Comparison of ENCODE assay signal across 8 mouse cellular contexts in genomic region chr9:36832529-36832928, GRCm38 (mm10). TPM values are rescaled to one million over a fixed set of nuclear protein-coding genes. Genes with fewer than 3 reads are reported as not detected.
DNase-seq lines count a peak whose midpoint lies in the region; ATAC-seq and TF ChIP-seq lines count a peak whose summit lies in the region.

No protein-coding gene starts in this region.

- H3K4me3 ChIP-seq in embryonic fibroblast, embryonic 13.5 days (ENCODE audit: insufficient read depth, low read length), result peak overlapping the region; percentile 68
- peak overlapping the region; percentile 64 for H3K4me3 ChIP-seq in heart, embryonic 10.5 days
- H3K4me3 ChIP-seq in limb, embryonic 11.5 days (ENCODE audit: low read depth, low read length), result peak overlapping the region; percentile 38
- H3K4me3 ChIP-seq in midbrain, embryonic 13.5 days (replicated peaks), result peak overlapping the region; percentile 66
- peak overlapping the region; percentile 42 for H3K4me3 ChIP-seq in stomach, embryonic 15.5 days (replicated peaks)

- no peaks in the 10 kb centered on the region for H3K4me1 ChIP-seq in embryonic fibroblast, embryonic 13.5 days (ENCODE audit: control insufficient read depth, insufficient read depth, low read length)
- peaks cover 13% of the 10 kb centered on the region for H3K4me1 ChIP-seq in heart, embryonic 10.5 days
- H3K4me1 ChIP-seq in limb, embryonic 11.5 days (ENCODE audit: control insufficient read depth, insufficient read depth, low read length), result peaks cover 4% of the 10 kb centered on the region; the same call in 1 of the 2 replicates
- H3K4me1 ChIP-seq in midbrain, embryonic 13.5 days (replicated peaks), result peaks cover 38% of the 10 kb centered on the region
- peaks cover 7% of the 10 kb centered on the region for H3K4me1 ChIP-seq in stomach, embryonic 15.5 days

- WGBS in heart, embryonic 10.5 days, result under 1% methylated on average over 32 of the region's 32 CpGs
- WGBS in limb, embryonic 11.5 days, result under 1% methylated on average over 32 of the region's 32 CpGs
- under 1% methylated on average over 31 of the region's 32 CpGs for WGBS in midbrain, embryonic 13.5 days
- under 1% methylated on average over 32 of the region's 32 CpGs for WGBS in stomach, embryonic 15.5 days

- peak; percentile 84 for ATAC-seq in limb, embryonic 11.5 days (ENCODE audit: insufficient number of reproducible peaks, low FRiP score, low TSS enrichment, low read depth)
- peak; percentile 93 for ATAC-seq in midbrain, embryonic 13.5 days
- ATAC-seq in stomach, embryonic 15.5 days (ENCODE audit: insufficient read depth, low FRiP score, low read depth), result peak; percentile 86

- peak overlapping the region; percentile 83 for H3K4me2 ChIP-seq in limb, embryonic 11.5 days (ENCODE audit: low read depth, severe bottlenecking)
- peak overlapping the region; percentile 76 for H3K4me2 ChIP-seq in midbrain, embryonic 13.5 days (replicated peaks)
- peak overlapping the region; percentile 68 for H3K4me2 ChIP-seq in stomach, embryonic 15.5 days

- H3K27me3 ChIP-seq in heart, embryonic 10.5 days (ENCODE audit: insufficient read depth, poor library complexity, severe bottlenecking), result peaks cover 17% of the 10 kb centered on the region
- H3K27me3 ChIP-seq in limb, embryonic 11.5 days (ENCODE audit: control insufficient read depth, insufficient read depth, low read length), result peaks cover 5% of the 10 kb centered on the region
- H3K27me3 ChIP-seq in midbrain, embryonic 13.5 days, result no peaks in the 10 kb centered on the region
- H3K27me3 ChIP-seq in stomach, embryonic 15.5 days (replicated peaks), result 0 out of 2 replicates have a peak, but pooled peaks cover 3% of the 10 kb centered on the region

- no peak for TF ChIP-seq CTCF in embryonic fibroblast, embryonic 13.5 days (IDR thresholded peaks at IDR 0.05; ENCODE audit: borderline replicate concordance, insufficient read depth, low read length)

- no peaks in the 10 kb centered on the region for H3K36me3 ChIP-seq in heart, embryonic 10.5 days
- H3K36me3 ChIP-seq in limb, embryonic 11.5 days (ENCODE audit: control insufficient read depth, insufficient read depth, low read length), result no peaks in the 10 kb centered on the region
- H3K36me3 ChIP-seq in midbrain, embryonic 13.5 days, result peaks cover 8% of the 10 kb centered on the region
- H3K36me3 ChIP-seq in stomach, embryonic 15.5 days, result no peaks in the 10 kb centered on the region

- H3K27ac ChIP-seq in embryonic fibroblast, embryonic 13.5 days (ENCODE audit: insufficient read depth, low read length), result peak overlapping the region; percentile 22; the same call in 1 of the 2 replicates
- H3K27ac ChIP-seq in heart, embryonic 10.5 days, result peak overlapping the region; percentile 44; the same call in 1 of the 2 replicates
- no peak overlapping the region for H3K27ac ChIP-seq in limb, embryonic 11.5 days (replicated peaks; ENCODE audit: low read depth, low read length)
- peak overlapping the region; percentile 94 for H3K27ac ChIP-seq in midbrain, embryonic 13.5 days
- H3K27ac ChIP-seq in stomach, embryonic 15.5 days, result no peak overlapping the region

- H3K9me3 ChIP-seq in heart, embryonic 10.5 days, result no peaks in the 10 kb centered on the region
- H3K9me3 ChIP-seq in limb, embryonic 11.5 days (ENCODE audit: control insufficient read depth, low read length), result no peaks in the 10 kb centered on the region
- H3K9me3 ChIP-seq in midbrain, embryonic 13.5 days, result no peaks in the 10 kb centered on the region
- H3K9me3 ChIP-seq in stomach, embryonic 15.5 days, result no peaks in the 10 kb centered on the region

- peak; percentile 60 for DNase-seq in thymus, postnatal 4 days
- DNase-seq in thymus, adult 18-20 months, result no peak
- peak; percentile 82 for DNase-seq in heart, embryonic 10.5 days (ENCODE audit: low spot score)
- DNase-seq in kidney, adult 9 months, result peak; percentile 28
- peak; percentile 78 for DNase-seq in limb, embryonic 11.5 days (ENCODE audit: low spot score)

- peak; percentile 72 for TF ChIP-seq POLR2A in embryonic fibroblast, embryonic 13.5 days (IDR thresholded peaks at IDR 0.05; ENCODE audit: low read depth, low read length)

- H3K9ac ChIP-seq in limb, embryonic 11.5 days (ENCODE audit: low read length), result peak overlapping the region; percentile 37; the same call in 1 of the 2 replicates
- H3K9ac ChIP-seq in midbrain, embryonic 13.5 days (replicated peaks), result peak overlapping the region; percentile 82
- peak overlapping the region; percentile 22; the same call in 1 of the 2 replicates for H3K9ac ChIP-seq in stomach, embryonic 15.5 days

RNA-seq across cellular contexts. Expression of gene Fez1, which starts 10.9 kb away (rescaled TPM):
- polyA plus RNA-seq in embryonic fibroblast, embryonic 13.5 days (2011; ENCODE audit: insufficient read length, low read depth, missing spikeins), result 32.8 and 69.4 TPM in 2 replicates
- polyA plus RNA-seq in heart, embryonic 10.5 days (2016; fragmentation: Nextera tagmentation; extraction: Ambion mirVana), result 1.9 and 3.8 TPM in 2 replicates
- polyA plus RNA-seq in limb, embryonic 11.5 days (2014; fragmentation: Nextera tagmentation; extraction: Ambion mirVana), result 14.7 and 15.7 TPM in 2 replicates
- 624 and 647 TPM in 2 replicates for polyA plus RNA-seq in midbrain, embryonic 13.5 days (2015; fragmentation: Nextera tagmentation; extraction: Ambion mirVana)
- polyA plus RNA-seq in stomach, embryonic 15.5 days (2015; fragmentation: Nextera tagmentation; extraction: Ambion mirVana), result 14.2 and 17.3 TPM in 2 replicates

RNA-seq across cellular contexts. Expression of gene Ei24, which starts 35.3 kb away (rescaled TPM):
- 118 and 127 TPM in 2 replicates for polyA plus RNA-seq in embryonic fibroblast, embryonic 13.5 days (2011; ENCODE audit: insufficient read length, low read depth, missing spikeins)
- polyA plus RNA-seq in heart, embryonic 10.5 days (2016; fragmentation: Nextera tagmentation; extraction: Ambion mirVana), result 71.1 and 81.5 TPM in 2 replicates
- polyA plus RNA-seq in limb, embryonic 11.5 days (2014; fragmentation: Nextera tagmentation; extraction: Ambion mirVana), result 55.5 and 73.6 TPM in 2 replicates
- polyA plus RNA-seq in midbrain, embryonic 13.5 days (2015; fragmentation: Nextera tagmentation; extraction: Ambion mirVana), result 111 and 115 TPM in 2 replicates
- polyA plus RNA-seq in stomach, embryonic 15.5 days (2015; fragmentation: Nextera tagmentation; extraction: Ambion mirVana), result 94.8 and 99.4 TPM in 2 replicates

Comparison
In these comparisons a context has a peak if more than half of its experiments do, and no peak if none do; other contexts are left out.
1. DNase-seq: peak in thymus, postnatal 4 days (single experiment), heart, embryonic 10.5 days (single experiment), kidney, adult 9 months (single experiment) and limb, embryonic 11.5 days (single experiment); none in thymus, adult 18-20 months (0 of 2).
2. H3K27ac ChIP-seq: peak in embryonic fibroblast, embryonic 13.5 days (single experiment), heart, embryonic 10.5 days (single experiment) and midbrain, embryonic 13.5 days (single experiment); none in limb, embryonic 11.5 days (single experiment) and stomach, embryonic 15.5 days (single experiment).
3. H3K9ac ChIP-seq: peak in every context shown above with its lines; median percentile 82 in midbrain, embryonic 13.5 days; 37 in limb, embryonic 11.5 days; 22 in stomach, embryonic 15.5 days.
4. Peak in every context shown above with its lines, with median percentiles within 50 percentile points of each other: H3K4me3 ChIP-seq, ATAC-seq and H3K4me2 ChIP-seq.